Mouse (Mus musculus) ES-E14 (cell line): Measurements from ENCODE around the gene Cox14.

Experiments
- CHD2 ChIP-seq: IDR thresholded peaks from 2 replicates; pipeline ENCODE4 v1.6.1; 2014; ENCODE audit warnings: mild to moderate bottlenecking, low read depth, low read length, inconsistent platforms
- MAFK ChIP-seq: IDR thresholded peaks from 2 replicates; pipeline ENCODE4 v1.6.1; 2014; ENCODE audit warnings: mild to moderate bottlenecking, low read depth, low read length, inconsistent platforms; ENCODE audit not compliant: insufficient read depth
- ZNF384 ChIP-seq: IDR thresholded peaks from 2 replicates; pipeline ENCODE4 v1.6.1; 2012; ENCODE audit warnings: low read depth, low read length, inconsistent platforms

DNA sequence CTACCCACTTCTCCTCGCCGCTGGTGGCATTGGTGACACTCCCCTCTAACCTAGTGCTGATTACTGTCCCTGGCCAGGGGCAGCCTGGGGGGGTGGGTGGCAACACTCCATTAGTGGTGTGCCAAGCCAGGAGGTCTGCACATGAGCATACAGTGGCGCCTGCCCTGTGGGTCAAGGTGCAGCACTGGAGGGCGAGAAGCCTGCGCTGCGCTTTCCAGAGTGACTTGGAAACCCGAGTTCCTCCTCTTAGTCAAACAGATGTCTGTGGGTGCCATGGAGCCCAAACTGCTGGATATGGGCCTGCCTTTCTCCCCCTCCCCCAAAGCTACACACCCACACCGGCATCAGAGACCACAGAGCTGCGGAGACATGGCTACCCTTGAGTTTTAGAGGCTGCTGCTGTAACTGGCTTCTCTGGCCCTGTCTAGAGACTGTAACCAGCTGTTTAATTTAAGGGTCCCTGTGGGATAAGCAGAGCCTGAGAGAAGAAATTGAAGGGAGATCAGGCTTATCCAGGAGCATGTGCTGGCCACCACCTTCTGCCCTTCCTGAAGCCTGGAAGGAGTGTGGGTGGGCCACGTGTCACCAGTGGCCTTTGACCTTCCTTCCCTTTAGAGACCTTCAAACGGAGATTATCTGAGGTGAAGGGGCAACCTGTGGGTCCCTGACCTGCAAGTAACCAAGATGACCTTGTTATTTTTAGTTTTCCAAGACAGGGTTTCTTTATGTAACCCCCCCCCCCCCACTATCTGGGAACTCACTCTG is 9.3 kb upstream of the Cox14 start:
- TF ChIP-seq ZNF384 (no peak), MAFK (no peak), CHD2 (no peak)
